Mouse (Mus musculus): Measurements from ENCODE around the gene Megf11. TPM values are rescaled to one million over a fixed set of nuclear protein-coding genes. Genes with fewer than 3 reads are reported as not detected.

Gene Megf11
- polyA plus RNA-seq, 1 experiment from 2014 or later: 1.0 TPM

DNA sequence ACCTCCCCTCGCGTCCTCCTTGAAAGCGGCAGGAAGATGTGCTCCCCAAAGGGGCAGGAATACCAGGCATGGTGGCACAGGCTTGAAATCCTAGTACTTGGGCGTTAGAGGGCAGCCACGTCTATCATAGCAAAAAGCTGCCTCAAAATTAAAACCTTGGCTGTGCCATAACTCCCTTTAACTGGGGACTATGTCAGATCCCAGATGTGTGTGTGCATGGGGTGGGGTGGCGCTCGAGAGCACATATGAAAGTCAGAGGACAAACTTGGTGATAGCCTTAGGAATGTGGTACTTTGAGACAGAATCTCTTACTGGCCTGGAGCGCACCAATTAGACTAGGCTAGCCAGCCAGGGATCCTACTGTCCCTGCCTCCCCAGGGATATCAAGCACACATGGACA, 235.2 kb downstream of the Megf11 start:
- Histone ChIP-seq H3K9ac (no peak overlapping the region), H3K9me3 (no peaks in the 10 kb centered on the region), H3K27ac (no peak overlapping the region), H3K36me3 (no peaks in the 10 kb centered on the region), H3K4me2 (no peak overlapping the region), H3K27me3 (no peaks in the 10 kb centered on the region), H3K4me1 (no peaks in the 10 kb centered on the region), H3K4me3 (no peak overlapping the region)
- ATAC-seq (ENCODE audit: borderline replicate concordance, extremely low read depth, low FRiP score, low TSS enrichment): no peak
- WGBS: 60% methylated on average over 8 of the region's 8 CpGs

DNA sequence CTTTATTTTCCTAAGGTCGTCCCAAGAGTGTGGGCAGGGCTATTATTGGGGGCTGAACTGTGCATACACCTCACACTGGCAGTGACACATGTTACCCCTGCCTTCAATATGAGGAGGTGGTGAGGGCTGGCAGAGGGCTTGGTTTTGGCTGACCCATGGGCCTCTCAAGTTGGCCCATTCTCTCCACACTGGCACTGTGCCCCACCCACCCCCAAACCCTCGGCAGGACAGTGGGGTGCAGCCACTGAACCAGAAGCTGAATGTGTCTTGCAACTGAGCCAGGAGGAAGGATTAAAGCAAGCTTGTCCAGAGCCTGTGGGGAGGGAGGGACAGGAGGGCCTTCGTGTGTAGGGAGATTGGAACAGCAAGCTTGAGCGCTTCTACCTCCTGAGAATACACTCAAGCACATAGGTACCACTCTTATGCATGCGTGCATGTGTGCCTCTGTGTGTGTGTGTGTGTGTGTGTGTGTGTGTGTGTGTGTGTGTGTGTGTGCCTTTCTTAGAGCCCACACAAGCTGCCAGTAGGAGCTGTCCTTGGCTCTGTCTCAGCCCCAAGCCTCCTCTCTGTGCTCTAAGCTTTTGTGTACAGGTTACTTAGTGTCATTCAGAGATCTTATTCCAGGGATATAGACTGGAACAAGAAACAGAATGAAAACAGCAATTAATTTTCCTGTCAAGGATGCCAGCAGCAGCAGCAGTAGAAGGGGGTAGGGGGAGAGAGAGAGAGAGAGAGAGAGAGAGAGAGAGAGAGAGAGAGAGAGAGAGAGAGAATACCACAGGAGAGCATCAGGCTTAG, 236.3 kb downstream of the Megf11 start:
- H3K27me3 ChIP-seq: no peaks in the 10 kb centered on the region
- H3K9ac ChIP-seq: no peak overlapping the region
- no peaks in the 10 kb centered on the region for H3K36me3 ChIP-seq
- no peak overlapping the region for H3K4me2 ChIP-seq
- H3K4me3 ChIP-seq: no peak overlapping the region
- WGBS: 58% methylated on average over 5 of the region's 5 CpGs
- H3K4me1 ChIP-seq: no peaks in the 10 kb centered on the region
- no peak overlapping the region for H3K27ac ChIP-seq
- no peak for ATAC-seq (ENCODE audit: borderline replicate concordance, extremely low read depth, low FRiP score, low TSS enrichment)
- H3K9me3 ChIP-seq: no peaks in the 10 kb centered on the region

GRCm38 (mm10) chr9:64623361-64623760, 237.9 kb downstream of the Megf11 start:
- WGBS: 87% methylated on average over 4 of the region's 4 CpGs

DNA sequence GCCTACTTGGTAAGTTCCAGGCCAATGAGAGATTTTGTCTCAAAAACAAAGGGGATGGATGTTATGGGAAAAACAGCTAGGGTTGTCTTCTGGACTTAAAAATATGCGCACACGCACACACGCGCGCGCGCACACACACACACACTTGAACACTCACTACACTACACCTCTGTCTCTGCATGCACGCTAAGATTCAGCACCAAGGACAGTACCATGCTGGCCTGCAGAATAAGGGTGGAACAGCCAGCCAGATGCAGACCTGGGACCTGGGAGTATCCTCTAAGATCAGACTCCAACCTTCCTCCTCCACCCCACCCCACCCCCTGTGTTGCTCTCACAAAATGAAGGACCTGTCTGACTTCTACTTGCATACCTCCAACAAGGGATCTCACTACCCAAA, 239.1 kb downstream of the Megf11 start:
- Histone ChIP-seq H3K27ac (no peak overlapping the region), H3K9ac (no peak overlapping the region), H3K4me3 (no peak overlapping the region), H3K4me1 (no peaks in the 10 kb centered on the region), H3K4me2 (no peak overlapping the region), H3K9me3 (no peaks in the 10 kb centered on the region), H3K27me3 (no peaks in the 10 kb centered on the region), H3K36me3 (no peaks in the 10 kb centered on the region)
- no peak for ATAC-seq (ENCODE audit: borderline replicate concordance, extremely low read depth, low FRiP score, low TSS enrichment)
- WGBS: 56% methylated on average over 8 of the region's 8 CpGs

More at GRCm38 (mm10) chr9:64623361-64623760, 237.9 kb downstream of the Megf11 start:
- Histone ChIP-seq H3K36me3 (no peaks in the 10 kb centered on the region), H3K27me3 (no peaks in the 10 kb centered on the region), H3K4me2 (no peak overlapping the region), H3K27ac (no peak overlapping the region), H3K4me3 (no peak overlapping the region), H3K9ac (no peak overlapping the region), H3K9me3 (no peaks in the 10 kb centered on the region), H3K4me1 (no peaks in the 10 kb centered on the region)
- ATAC-seq (ENCODE audit: borderline replicate concordance, extremely low read depth, low FRiP score, low TSS enrichment): no peak

- ATAC-seq (ENCODE audit: borderline replicate concordance, extremely low read depth, low FRiP score, low TSS enrichment): no peak
- H3K4me2 ChIP-seq: no peak overlapping the region
- H3K27me3 ChIP-seq: no peaks in the 10 kb centered on the region
- H3K4me1 ChIP-seq: no peaks in the 10 kb centered on the region
- H3K4me3 ChIP-seq: no peak overlapping the region
- no peaks in the 10 kb centered on the region for H3K9me3 ChIP-seq
- H3K36me3 ChIP-seq: no peaks in the 10 kb centered on the region
- H3K27ac ChIP-seq: no peak overlapping the region
- no peak overlapping the region for H3K9ac ChIP-seq
- 38% methylated on average over 1 of the region's 1 CpGs for WGBS
Observed at GRCm38 (mm10) chr9:64629802-64630201, 244.4 kb downstream of the Megf11 start.

- H3K27ac ChIP-seq: no peak overlapping the region
- H3K4me3 ChIP-seq: no peak overlapping the region
- 77% methylated on average over 3 of the region's 3 CpGs for WGBS
- H3K4me1 ChIP-seq: peaks cover 1% of the 10 kb centered on the region; the same call in 1 of the 2 replicates
- 0 out of 2 replicates have a peak, but pooled peaks cover 3% of the 10 kb centered on the region for H3K27me3 ChIP-seq
- H3K9me3 ChIP-seq: no peaks in the 10 kb centered on the region
- H3K4me2 ChIP-seq: no peak overlapping the region
- H3K36me3 ChIP-seq: no peaks in the 10 kb centered on the region
- ATAC-seq (ENCODE audit: borderline replicate concordance, extremely low read depth, low FRiP score, low TSS enrichment): no peak
- no peak overlapping the region for H3K9ac ChIP-seq
Observed at GRCm38 (mm10) chr9:64633169-64633568, 247.7 kb downstream of the Megf11 start.

DNA sequence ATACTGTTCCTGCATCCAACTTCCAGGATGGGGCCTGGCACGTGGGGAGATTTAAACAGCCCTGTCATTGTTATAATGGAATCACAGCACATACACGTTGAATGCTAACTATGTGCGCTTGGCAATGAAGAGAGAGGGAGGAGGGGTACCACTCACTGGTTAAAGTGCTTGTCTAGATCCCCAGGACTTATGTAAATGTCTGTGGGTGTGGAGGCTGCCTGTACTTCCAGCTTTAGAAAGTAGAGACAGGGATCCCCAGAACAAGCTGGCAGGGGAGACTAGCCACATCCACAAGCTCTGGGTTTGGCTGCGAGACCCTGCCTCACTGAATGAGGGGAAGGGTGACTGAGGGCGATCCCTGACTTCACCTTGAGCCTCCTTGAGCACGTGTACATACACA, 250.7 kb downstream of the Megf11 start:
- Histone ChIP-seq H3K4me1 (peaks cover 3% of the 10 kb centered on the region; the same call in 1 of the 2 replicates), H3K36me3 (no peaks in the 10 kb centered on the region), H3K27me3 (0 out of 2 replicates have a peak, but pooled peaks cover 3% of the 10 kb centered on the region), H3K4me3 (no peak overlapping the region), H3K27ac (no peak overlapping the region), H3K9ac (no peak overlapping the region), H3K9me3 (no peaks in the 10 kb centered on the region), H3K4me2 (no peak overlapping the region)
- WGBS: 62% methylated on average over 6 of the region's 6 CpGs
- no peak for ATAC-seq (ENCODE audit: borderline replicate concordance, extremely low read depth, low FRiP score, low TSS enrichment)

GRCm38 (mm10) chr9:64636961-64637360, 251.5 kb downstream of the Megf11 start:
- Histone ChIP-seq H3K9ac (no peak overlapping the region), H3K9me3 (no peaks in the 10 kb centered on the region), H3K27me3 (0 out of 2 replicates have a peak, but pooled peaks cover 3% of the 10 kb centered on the region), H3K27ac (no peak overlapping the region), H3K4me3 (no peak overlapping the region), H3K36me3 (no peaks in the 10 kb centered on the region), H3K4me2 (no peak overlapping the region), H3K4me1 (peaks cover 3% of the 10 kb centered on the region; the same call in 1 of the 2 replicates)
- WGBS: 83% methylated on average over 2 of the region's 2 CpGs
- ATAC-seq (ENCODE audit: borderline replicate concordance, extremely low read depth, low FRiP score, low TSS enrichment): no peak

DNA sequence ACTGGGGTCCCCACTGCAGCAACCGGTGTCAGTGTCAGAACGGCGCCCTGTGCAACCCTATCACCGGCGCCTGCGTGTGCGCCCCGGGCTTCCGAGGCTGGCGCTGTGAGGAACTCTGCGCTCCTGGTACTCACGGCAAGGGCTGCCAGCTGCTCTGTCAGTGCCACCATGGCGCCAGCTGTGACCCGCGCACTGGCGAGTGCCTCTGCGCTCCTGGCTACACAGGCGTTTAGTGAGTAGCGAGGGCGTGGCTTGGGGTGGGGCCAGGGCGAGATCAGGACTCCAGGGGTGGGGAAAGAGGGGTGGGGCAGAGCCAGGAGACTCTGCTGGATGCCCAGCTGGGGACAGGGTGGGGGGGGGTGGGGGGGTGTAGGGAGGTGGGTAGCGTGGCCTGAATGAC, 252.8 kb downstream of the Megf11 start:
- ATAC-seq (ENCODE audit: borderline replicate concordance, extremely low read depth, low FRiP score, low TSS enrichment): peak; percentile 39; the same call in 1 of the 2 replicates
- H3K36me3 ChIP-seq: no peaks in the 10 kb centered on the region
- peak overlapping the region; percentile 20 for H3K4me3 ChIP-seq
- no peak overlapping the region for H3K9ac ChIP-seq
- H3K4me1 ChIP-seq: peaks cover 3% of the 10 kb centered on the region; the same call in 1 of the 2 replicates
- 2% methylated on average over 22 of the region's 22 CpGs for WGBS
- no peaks in the 10 kb centered on the region for H3K9me3 ChIP-seq
- 0 out of 2 replicates have a peak, but pooled peaks cover 3% of the 10 kb centered on the region for H3K27me3 ChIP-seq
- no peak overlapping the region for H3K27ac ChIP-seq
- H3K4me2 ChIP-seq: peak overlapping the region; percentile 53

DNA sequence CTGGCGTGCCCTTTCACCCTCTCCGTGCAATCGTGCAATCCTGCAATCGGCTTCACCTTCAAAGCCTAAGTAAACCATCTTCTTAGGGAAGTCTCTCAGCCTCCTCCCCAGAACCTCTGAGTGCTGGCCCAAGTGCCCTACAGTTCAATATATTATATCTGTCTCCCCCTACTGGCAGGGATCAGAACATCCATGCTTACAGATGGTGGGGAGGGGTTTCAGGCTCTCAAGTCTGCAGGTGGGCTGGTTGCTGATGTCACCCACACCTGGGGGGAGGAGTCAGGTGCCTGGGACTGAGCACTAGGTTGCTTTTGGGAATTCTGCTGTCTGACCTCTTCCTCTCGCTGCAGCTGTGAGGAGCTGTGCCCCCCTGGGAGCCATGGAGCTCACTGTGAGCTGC, 254.2 kb downstream of the Megf11 start:
- Histone ChIP-seq H3K27me3 (0 out of 2 replicates have a peak, but pooled peaks cover 3% of the 10 kb centered on the region), H3K27ac (no peak overlapping the region), H3K4me1 (peaks cover 3% of the 10 kb centered on the region; the same call in 1 of the 2 replicates), H3K9me3 (no peaks in the 10 kb centered on the region), H3K36me3 (no peaks in the 10 kb centered on the region), H3K4me2 (no peak overlapping the region), H3K9ac (no peak overlapping the region), H3K4me3 (no peak overlapping the region)
- no peak for ATAC-seq (ENCODE audit: borderline replicate concordance, extremely low read depth, low FRiP score, low TSS enrichment)
- 2% methylated on average over 5 of the region's 5 CpGs for WGBS

DNA sequence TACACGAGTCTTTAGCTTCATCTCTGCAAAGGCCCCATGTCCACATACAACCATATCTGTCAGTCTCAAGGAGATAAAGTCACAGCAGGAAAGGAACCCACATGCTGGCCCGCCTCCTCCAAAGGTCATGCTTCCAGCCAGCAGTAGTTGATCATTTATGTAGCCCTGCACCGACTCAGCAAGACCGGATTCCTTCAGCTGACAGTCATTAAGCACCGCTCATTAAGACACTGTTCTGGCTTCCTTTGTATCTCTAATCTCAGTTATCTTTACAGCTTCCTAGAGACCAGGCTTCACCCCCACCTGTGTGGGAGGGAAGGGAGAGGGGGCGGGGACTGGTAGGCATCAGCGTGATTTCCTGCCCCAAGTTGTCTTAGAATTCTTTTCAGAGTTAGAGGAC, 258.7 kb downstream of the Megf11 start:
- no peak overlapping the region for H3K27ac ChIP-seq
- no peak overlapping the region for H3K4me2 ChIP-seq
- no peaks in the 10 kb centered on the region for H3K9me3 ChIP-seq
- H3K27me3 ChIP-seq: no peaks in the 10 kb centered on the region
- ATAC-seq (ENCODE audit: borderline replicate concordance, extremely low read depth, low FRiP score, low TSS enrichment): no peak
- H3K36me3 ChIP-seq: no peaks in the 10 kb centered on the region
- 25% methylated on average over 7 of the region's 7 CpGs for WGBS
- H3K9ac ChIP-seq: no peak overlapping the region
- H3K4me3 ChIP-seq: no peak overlapping the region
- H3K4me1 ChIP-seq: no peaks in the 10 kb centered on the region

- no peak for ATAC-seq (ENCODE audit: borderline replicate concordance, extremely low read depth, low FRiP score, low TSS enrichment)
- no peak overlapping the region for H3K9ac ChIP-seq
- H3K9me3 ChIP-seq: no peaks in the 10 kb centered on the region
- H3K4me1 ChIP-seq: no peaks in the 10 kb centered on the region
- 62% methylated on average over 3 of the region's 3 CpGs for WGBS
- H3K36me3 ChIP-seq: no peaks in the 10 kb centered on the region
- no peak overlapping the region for H3K27ac ChIP-seq
- no peak overlapping the region for H3K4me2 ChIP-seq
- H3K27me3 ChIP-seq: no peaks in the 10 kb centered on the region
- no peak overlapping the region for H3K4me3 ChIP-seq
Observed at GRCm38 (mm10) chr9:64645462-64645861, 260.0 kb downstream of the Megf11 start.
